Mouse (Mus musculus) embryonic fibroblast, embryonic 13.5 days (primary cell): Measurements from ENCODE around the gene Tmem117.

Experiments
- CTCF ChIP-seq: IDR thresholded peaks from 2 replicates; pipeline ENCODE4 v1.5.1; 2011; ENCODE audit warnings: mild to moderate bottlenecking, control low read depth, low read length, moderate library complexity, borderline replicate concordance; ENCODE audit not compliant: insufficient read depth
- POLR2A ChIP-seq: IDR thresholded peaks from 2 replicates; pipeline ENCODE4 v1.6.1; 2011; ENCODE audit warnings: low read depth, mild to moderate bottlenecking, control low read depth, low read length, moderate library complexity

GRCm38 (mm10) chr15:94847501-94847900 is 218.5 kb downstream of the Tmem117 start:
- TF ChIP-seq CTCF (no peak), POLR2A (no peak)
